Mouse (Mus musculus) MEL (cell line): Measurements from ENCODE around the gene 4931414P19Rik. TPM values are rescaled to one million over a fixed set of nuclear protein-coding genes. Genes with fewer than 3 reads are reported as not detected.

Source experiments
- DNase-seq: peaks from one replicate; pipeline ENCODE4 v3.0.0; 2011; ENCODE audit warnings: low read depth, low spot score
- H3K27ac ChIP-seq: 2 replicates; pipeline ENCODE4 v1.5.1; 2012; ENCODE audit warnings: low read depth, mild to moderate bottlenecking, control low read depth, low read length, moderate library complexity; ENCODE audit not compliant: control insufficient read depth
- H3K27me3 ChIP-seq, 2 experiments: fragments of 150-350 bp in 1 of 2; sonication (generic) in 1 of 2; 2 replicates each; pipeline ENCODE4 v1.6.1; 2012; ENCODE audit warnings: low read length in 2 of 2, mild to moderate bottlenecking in 2 of 2, improper control_type of control experiment in 1 of 2, moderate library complexity in 1 of 2; ENCODE audit not compliant: insufficient read depth in 2 of 2, control insufficient read depth in 1 of 2
- H3K36me3 ChIP-seq, 2 experiments: 2 replicates each; pipeline ENCODE4 v1.6.1; 2012 to 2014; ENCODE audit warnings: low read length in 2 of 2, improper control_type of control experiment in 1 of 2, inconsistent platforms in 1 of 2, mild to moderate bottlenecking in 1 of 2; ENCODE audit not compliant: insufficient read depth in 2 of 2, control insufficient read depth in 1 of 2
- H3K4me1 ChIP-seq, 2 experiments: fragments of 150-350 bp in 1 of 2; sonication (generic) in 1 of 2; 2 replicates each; pipeline ENCODE4 v1.6.1; 2012; ENCODE audit warnings: low read length in 2 of 2, improper control_type of control experiment in 1 of 2, mild to moderate bottlenecking in 1 of 2; ENCODE audit not compliant: insufficient read depth in 2 of 2, control insufficient read depth in 1 of 2
- H3K4me3 ChIP-seq, 2 experiments: fragments of 150-350 bp in 1 of 2; sonication (generic) in 1 of 2; 2 replicates each; pipeline ENCODE4 v1.5.1; 2012; ENCODE audit warnings: low read depth in 2 of 2, low read length in 2 of 2, mild to moderate bottlenecking in 2 of 2, moderate library complexity in 2 of 2, control low read depth in 1 of 2, improper control_type of control experiment in 1 of 2; ENCODE audit not compliant: control insufficient read depth in 1 of 2, insufficient read depth in 1 of 2
- H3K79me2 ChIP-seq: 2 replicates; pipeline ENCODE4 v1.6.1; 2012; ENCODE audit warnings: mild to moderate bottlenecking, low read length, moderate library complexity; ENCODE audit not compliant: control insufficient read depth, poor library complexity, insufficient read depth
- H3K9ac ChIP-seq: 2 replicates; pipeline ENCODE4 v1.6.1; 2012; ENCODE audit warnings: low read depth, mild to moderate bottlenecking, control low read depth, low read length, moderate library complexity; ENCODE audit not compliant: control insufficient read depth, poor library complexity, severe bottlenecking
- H3K9me3 ChIP-seq: fragments of 150-350 bp; sonication (generic); replicated peaks from 2 replicates; pipeline ENCODE4 v1.6.1; 2012; ENCODE audit warnings: mild to moderate bottlenecking, low read length, improper control_type of control experiment, moderate library complexity; ENCODE audit not compliant: insufficient read depth
- CHD1 ChIP-seq: IDR thresholded peaks from 2 replicates; pipeline ENCODE4 v1.6.1; 2012; ENCODE audit warnings: low read depth, mild to moderate bottlenecking, inconsistent platforms, low read length, improper control_type of control experiment
- CTCF ChIP-seq, 3 experiments: IDR thresholded peaks in 2 of 3; conservative IDR thresholded peaks in 1 of 3; 2 replicates each; pipeline ENCODE4 v1.5.1; 2011 to 2012; ENCODE audit warnings: low read length in 3 of 3, low read depth in 2 of 3, mild to moderate bottlenecking in 2 of 3, improper control_type of control experiment in 1 of 3, inconsistent platforms in 1 of 3, mixed read lengths in 1 of 3, moderate library complexity in 1 of 3; ENCODE audit not compliant: control insufficient read depth in 1 of 3, insufficient read depth in 1 of 3, poor library complexity in 1 of 3, severe bottlenecking in 1 of 3
- ELF1 ChIP-seq: IDR thresholded peaks from 2 replicates; pipeline ENCODE4 v1.6.1; 2014; ENCODE audit warnings: low read depth, mild to moderate bottlenecking, inconsistent platforms, low read length, improper control_type of control experiment, moderate library complexity
- ETS1 ChIP-seq: IDR thresholded peaks from 2 replicates; pipeline ENCODE4 v1.6.1; 2012; ENCODE audit warnings: low read depth, mild to moderate bottlenecking, inconsistent platforms, low read length, improper control_type of control experiment, moderate library complexity
- MAX ChIP-seq: IDR thresholded peaks from 2 replicates; pipeline ENCODE4 v1.6.1; 2011; ENCODE audit warnings: low read length, improper control_type of control experiment
- MXI1 ChIP-seq: IDR thresholded peaks from 2 replicates; pipeline ENCODE4 v1.6.1; 2011; ENCODE audit warnings: mild to moderate bottlenecking, low read depth, low read length, improper control_type of control experiment
- MYB ChIP-seq: IDR thresholded peaks from 2 replicates; pipeline ENCODE4 v1.6.1; 2011; ENCODE audit warnings: mild to moderate bottlenecking, low read depth, low read length, improper control_type of control experiment
- MYC ChIP-seq: IDR thresholded peaks from 2 replicates; pipeline ENCODE4 v1.6.1; 2011; ENCODE audit warnings: low read depth, mild to moderate bottlenecking, low read length, improper control_type of control experiment, moderate library complexity
- NELFE ChIP-seq: IDR thresholded peaks from 2 replicates; pipeline ENCODE4 v1.6.1; 2011; ENCODE audit warnings: low read depth, low read length, improper control_type of control experiment
- NRF1 ChIP-seq: IDR thresholded peaks from 2 replicates; pipeline ENCODE4 v1.6.1; 2014; ENCODE audit warnings: low read depth, mild to moderate bottlenecking, inconsistent platforms, low read length, improper control_type of control experiment, moderate library complexity; ENCODE audit not compliant: poor library complexity, insufficient read depth, severe bottlenecking
- POLR2AphosphoS5 ChIP-seq: IDR thresholded peaks from 2 replicates; pipeline ENCODE4 v1.6.1; 2012; ENCODE audit warnings: low read depth, borderline replicate concordance, mild to moderate bottlenecking, inconsistent platforms, low read length, moderate library complexity, mixed read lengths
- RAD21 ChIP-seq: IDR thresholded peaks from 2 replicates; pipeline ENCODE4 v1.6.1; 2011; ENCODE audit warnings: mild to moderate bottlenecking, low read depth, low read length, improper control_type of control experiment
- SIN3A ChIP-seq: IDR thresholded peaks from 2 replicates; pipeline ENCODE4 v1.6.1; 2012; ENCODE audit warnings: low read length, improper control_type of control experiment, inconsistent platforms
- SMC3 ChIP-seq: IDR thresholded peaks from 2 replicates; pipeline ENCODE4 v1.6.1; 2011; ENCODE audit warnings: low read depth, low read length, improper control_type of control experiment
- UBTF ChIP-seq: IDR thresholded peaks from 2 replicates; pipeline ENCODE4 v1.6.1; 2012; ENCODE audit warnings: low read depth, mild to moderate bottlenecking, inconsistent platforms, low read length, improper control_type of control experiment, moderate library complexity, borderline replicate concordance; ENCODE audit not compliant: insufficient read depth
- ZC3H11A ChIP-seq: IDR thresholded peaks from 2 replicates; pipeline ENCODE4 v1.6.1; 2012; ENCODE audit warnings: low read depth, mild to moderate bottlenecking, inconsistent platforms, low read length, improper control_type of control experiment
- ZMIZ1 ChIP-seq: IDR thresholded peaks from 2 replicates; pipeline ENCODE4 v1.6.1; 2012; ENCODE audit warnings: low read depth, mild to moderate bottlenecking, inconsistent platforms, low read length, improper control_type of control experiment, moderate library complexity
- ZNF384 ChIP-seq: IDR thresholded peaks from 2 replicates; pipeline ENCODE4 v1.6.1; 2012; ENCODE audit warnings: low read depth, mild to moderate bottlenecking, inconsistent platforms, low read length, improper control_type of control experiment
- polyA plus RNA-seq, 2 experiments: library from polyadenylated mRNA; stranded (reverse) in 1 of 2; unstranded in 1 of 2; fragments of >175 nt in 1 of 2; fragments of >200 nt in 1 of 2; gene quantifications; 2 replicates each; pipeline versions ENCODE4 v1.2.1 to v1.2.4; 2012; ENCODE audit warnings: low replicate concordance in 2 of 2, low read depth in 1 of 2; ENCODE audit not compliant: insufficient read length in 2 of 2, insufficient read depth in 1 of 2, missing spikeins in 1 of 2
- total RNA-seq: library from RNA; depleted of rRNA; stranded (reverse); fragments of 300-350 nt; gene quantifications from 2 replicates; pipeline ENCODE4 v1.2.3, GENCODE M21; 2012; rRNA removed

4931414P19Rik gene
- total and polyA plus RNA-seq, 3 experiments, result 1.9 to 4.8 TPM; not detected in 1

- no peak overlapping the region for H3K9ac ChIP-seq
- DNase-seq, result no peak
- H3K79me2 ChIP-seq, result no peaks in the 10 kb centered on the region
- H3K36me3 ChIP-seq, result peaks cover 0 to 3% of the 10 kb centered on the region in 2 experiments; a peak in 1 of 4 replicates
- no peaks in the 10 kb centered on the region for H3K9me3 ChIP-seq
- no peak overlapping the region for H3K27ac ChIP-seq
- peaks cover 2 to 5% of the 10 kb centered on the region in 2 experiments; a peak in 2 of 4 replicates for H3K4me1 ChIP-seq
- TF ChIP-seq MAX (no peak), ZMIZ1 (no peak)
- no peak overlapping the region for H3K4me3 ChIP-seq
- H3K27me3 ChIP-seq, result no peaks in the 10 kb centered on the region
Observed at GRCm38 (mm10) chr14:54540771-54541170, 65.0 kb downstream of the 4931414P19Rik start.

- Histone ChIP-seq H3K79me2 (no peaks in the 10 kb centered on the region), H3K4me3 (no peak overlapping the region), H3K9ac (no peak overlapping the region), H3K9me3 (no peaks in the 10 kb centered on the region), H3K36me3 (peaks cover 0 to 3% of the 10 kb centered on the region in 2 experiments; a peak in 1 of 4 replicates), H3K27me3 (no peaks in the 10 kb centered on the region), H3K27ac (no peak overlapping the region), H3K4me1 (peaks cover 2 to 5% of the 10 kb centered on the region in 2 experiments; a peak in 2 of 4 replicates)
- TF ChIP-seq SMC3, result peak; percentile 65
- TF ChIP-seq ELF1, result 0 out of 2 replicates have a peak, but pooled peaks have one; percentile 9
- peak; percentile 27 to 60 (median 36) for TF ChIP-seq CTCF (IDR thresholded peaks at IDR 0.05 in 2 of 3, conservative IDR thresholded peaks at IDR 0.05 in 1 of 3; ENCODE audit: control insufficient read depth in 1 of 3, insufficient read depth in 1 of 3, low read depth in 2 of 3, low read length in 3 of 3, poor library complexity in 1 of 3, severe bottlenecking in 1 of 3)
- peak; percentile 43; the same call in 1 of the 2 replicates for TF ChIP-seq ZC3H11A
- 0 out of 2 replicates have a peak, but pooled peaks have one; percentile 36 for TF ChIP-seq SIN3A
- peak; percentile 73 for TF ChIP-seq MYC
- peak; percentile 22; the same call in 1 of the 2 replicates for TF ChIP-seq ZNF384
- TF ChIP-seq MAX, result peak; percentile 43; the same call in 1 of the 2 replicates
- 0 out of 2 replicates have a peak, but pooled peaks have one; percentile 44 for TF ChIP-seq MXI1
- TF ChIP-seq MYB, result no peak
- TF ChIP-seq ETS1, result 0 out of 2 replicates have a peak, but pooled peaks have one; percentile 6
- peak; percentile 49 for TF ChIP-seq RAD21
- no peak for TF ChIP-seq CHD1
- TF ChIP-seq POLR2AphosphoS5, result no peak
- no peak for TF ChIP-seq UBTF
- no peak for TF ChIP-seq NELFE
- no peak for TF ChIP-seq NRF1
- DNase-seq, result peak; percentile 66
Observed at GRCm38 (mm10) chr14:54538580-54538979, 67.2 kb downstream of the 4931414P19Rik start.

Other genes starting within 250 kb of the 4931414P19Rik start
- 43.3 TPM in 2 replicates for gene Oxa1l, start 245.2 kb downstream of the 4931414P19Rik start, total RNA-seq
- 100 to 1,000 TPM in 1 of 2 experiments, not detected in 1; 143 TPM for gene Oxa1l, start 245.2 kb downstream of the 4931414P19Rik start, polyA plus RNA-seq
- 20.1 and 42.4 TPM in 2 replicates for gene Slc7a7, start 188.2 kb downstream of the 4931414P19Rik start, total RNA-seq
- 10 to 100 TPM in 1 of 2 experiments, not detected in 1; 65.6 TPM for gene Slc7a7, start 188.2 kb downstream of the 4931414P19Rik start, polyA plus RNA-seq
- 473 and 532 TPM in 2 replicates for gene Mrpl52, start 179.1 kb downstream of the 4931414P19Rik start, total RNA-seq
- 100 to 1,000 TPM in 1 of 2 experiments, not detected in 1; 469 TPM for gene Mrpl52, start 179.1 kb downstream of the 4931414P19Rik start, polyA plus RNA-seq
- 19.4 and 20.1 TPM in 2 replicates for gene Mmp14, start 174.4 kb downstream of the 4931414P19Rik start, total RNA-seq
- gene Mmp14, start 174.4 kb downstream of the 4931414P19Rik start, polyA plus RNA-seq, result 10 to 100 TPM in 1 of 2 experiments, not detected in 1; 29.9 TPM
- 53.6 and 55.4 TPM in 2 replicates for gene Lrp10, start 141.9 kb downstream of the 4931414P19Rik start, total RNA-seq
- gene Lrp10, start 141.9 kb downstream of the 4931414P19Rik start, polyA plus RNA-seq, result 100 to 1,000 TPM in 1 of 2 experiments, not detected in 1; 110 TPM
- 28.6 and 38.8 TPM in 2 replicates for gene Rem2, start 129.9 kb downstream of the 4931414P19Rik start, total RNA-seq
- gene Rem2, start 129.9 kb downstream of the 4931414P19Rik start, polyA plus RNA-seq, result 1 to 10 TPM in 1 of 2 experiments, not detected in 1; 4.8 TPM
- gene Prmt5, start 88.5 kb downstream of the 4931414P19Rik start, total RNA-seq, result 170 and 192 TPM in 2 replicates
- 100 to 1,000 TPM in 1 of 2 experiments, not detected in 1; 167 TPM for gene Prmt5, start 88.5 kb downstream of the 4931414P19Rik start, polyA plus RNA-seq
- 39.2 and 47.5 TPM in 2 replicates for gene Haus4, start 51.4 kb downstream of the 4931414P19Rik start, total RNA-seq
- gene Haus4, start 51.4 kb downstream of the 4931414P19Rik start, polyA plus RNA-seq, result 10 to 100 TPM in 1 of 2 experiments, not detected in 1; 73.4 TPM
- gene Ajuba, start 28.4 kb downstream of the 4931414P19Rik start, total RNA-seq, result 0.07 and 0.08 TPM in 2 replicates
- under 1 TPM in 1 of 2 experiments, not detected in 1; 0.08 TPM for gene Ajuba, start 28.4 kb downstream of the 4931414P19Rik start, polyA plus RNA-seq
- gene Psmb5, start 12.0 kb upstream of the 4931414P19Rik start, total RNA-seq, result 305 and 327 TPM in 2 replicates
- gene Psmb5, start 12.0 kb upstream of the 4931414P19Rik start, polyA plus RNA-seq, result 100 to 1,000 TPM; 318 to 546 TPM
- not detected in 2 replicates for gene Psmb11, start 15.4 kb upstream of the 4931414P19Rik start, total RNA-seq
- gene Psmb11, start 15.4 kb upstream of the 4931414P19Rik start, polyA plus RNA-seq, result under 1 TPM in 1 of 2 experiments, not detected in 1; 0.06 TPM
- not detected in 2 replicates for gene Gm17606, start 35.0 kb upstream of the 4931414P19Rik start, total RNA-seq
- under 1 TPM in 1 of 2 experiments, not detected in 1; 0.99 TPM for gene Gm17606, start 35.0 kb upstream of the 4931414P19Rik start, polyA plus RNA-seq
- 0.89 and 0.92 TPM in 2 replicates for gene Cdh24, start 35.4 kb upstream of the 4931414P19Rik start, total RNA-seq
- gene Cdh24, start 35.4 kb upstream of the 4931414P19Rik start, polyA plus RNA-seq, result 1 to 10 TPM in 1 of 2 experiments, not detected in 1; 5.8 TPM
- 44.2 and 47.0 TPM in 2 replicates for gene 1700123O20Rik, start 80.2 kb upstream of the 4931414P19Rik start, total RNA-seq
- gene 1700123O20Rik, start 80.2 kb upstream of the 4931414P19Rik start, polyA plus RNA-seq, result 10 to 100 TPM in 1 of 2 experiments, not detected in 1; 72.8 TPM
- 110 and 115 TPM in 2 replicates for gene Acin1, start 80.9 kb upstream of the 4931414P19Rik start, total RNA-seq
- 100 to 1,000 TPM; 103 to 248 TPM for gene Acin1, start 80.9 kb upstream of the 4931414P19Rik start, polyA plus RNA-seq
- gene Gm29776, start 92.8 kb upstream of the 4931414P19Rik start, total RNA-seq, result not detected in 2 replicates
- not detected for gene Gm29776, start 92.8 kb upstream of the 4931414P19Rik start, polyA plus RNA-seq
- gene Cebpe, start 106.2 kb upstream of the 4931414P19Rik start, total RNA-seq, result not detected in 2 replicates
- gene Cebpe, start 106.2 kb upstream of the 4931414P19Rik start, polyA plus RNA-seq, result under 1 TPM in 1 of 2 experiments, not detected in 1; 0.32 TPM
- 0.07 and 0.08 TPM in 2 replicates for gene Slc7a8, start 176.0 kb upstream of the 4931414P19Rik start, total RNA-seq
- under 1 TPM in 1 of 2 experiments, not detected in 1; 0.29 TPM for gene Slc7a8, start 176.0 kb upstream of the 4931414P19Rik start, polyA plus RNA-seq
- gene Rnf212b, start 208.1 kb upstream of the 4931414P19Rik start, total RNA-seq, result not detected in 2 replicates
- not detected for gene Rnf212b, start 208.1 kb upstream of the 4931414P19Rik start, polyA plus RNA-seq